Mouse (Mus musculus) kidney, embryonic 16.5 days (tissue): ENCODE measurements around the gene Cracr2a. TPM values are rescaled to one million over a fixed set of nuclear protein-coding genes. Genes with fewer than 3 reads are reported as not detected.
"Not testable (repeated sequence)": the region's sequence is repeated elsewhere in the genome, so short reads cannot be mapped to it uniquely, and the experiment has no call there.

ENCODE experiments used
- ATAC-seq: fragments of 200-750 bp; cut with Nextera tagmentation; 2 replicates; pipeline ENCODE4 v1.8.0; 2017; ENCODE audit warnings: moderate TSS enrichment; ENCODE audit not compliant: low FRiP score, low TSS enrichment
- H3K27ac ChIP-seq: fragments of 300-500 bp; sonication (generic); 2 replicates; pipeline ENCODE4 v1.5.1; 2014; ENCODE audit warnings: low read length
- H3K27me3 ChIP-seq: fragments of 300-500 bp; sonication (generic); 2 replicates; pipeline ENCODE4 v1.6.1; 2014; ENCODE audit warnings: low read length, control low read depth, mixed read lengths; ENCODE audit not compliant: insufficient read depth
- H3K36me3 ChIP-seq: fragments of 300-500 bp; sonication (generic); 2 replicates; pipeline ENCODE4 v1.6.1; 2014; ENCODE audit warnings: low read length, control low read depth, mixed read lengths; ENCODE audit not compliant: insufficient read depth
- H3K4me1 ChIP-seq: fragments of 300-500 bp; sonication (generic); 2 replicates; pipeline ENCODE4 v1.6.1; 2014; ENCODE audit warnings: low read length, control low read depth, mixed read lengths; ENCODE audit not compliant: insufficient read depth
- H3K4me2 ChIP-seq: fragments of 300-500 bp; sonication (generic); replicated peaks from 2 replicates; pipeline ENCODE4 v1.6.1; 2014; ENCODE audit warnings: low read depth, low read length
- H3K4me3 ChIP-seq: fragments of 300-500 bp; sonication (generic); 2 replicates; pipeline ENCODE4 v1.5.1; 2014; ENCODE audit warnings: mild to moderate bottlenecking, low read length
- H3K9ac ChIP-seq: fragments of 300-500 bp; sonication (generic); replicated peaks from 2 replicates; pipeline ENCODE4 v1.6.1; 2014; ENCODE audit warnings: low read length
- H3K9me3 ChIP-seq: fragments of 300-500 bp; sonication (generic); 2 replicates; pipeline ENCODE4 v1.6.1; 2016; ENCODE audit warnings: low read length, control low read depth
- WGBS: fragments of 180-500 bp; shearing (Covaris S2); extraction: QIAGEN DNeasy Blood & Tissue Kit; methylation state at CpG from one replicate; pipeline ENCODE4 v1.1.7; 2014; 5-methylcytosine and 5-hydroxymethylcytosine counted together
- polyA plus RNA-seq: library from polyadenylated mRNA; unstranded; fragments of >200 nt; fragmentation: Nextera tagmentation; extraction: Ambion mirVana; gene quantifications from 2 replicates; pipeline ENCODE4 v1.2.1, GENCODE M21; 2015

The Cracr2a gene
- polyA plus RNA-seq = 1.8 and 2.0 TPM in 2 replicates

- H3K4me3 ChIP-seq = peak within 1 kb of the TSS; percentile 50
- H3K4me2 ChIP-seq = peak within 1 kb of the TSS; percentile 76
- H3K9ac ChIP-seq = peak within 1 kb of the TSS; percentile 65
- H3K9me3 ChIP-seq = no peaks in the 10 kb centered on the region
- peak; percentile 95 for ATAC-seq
- WGBS = under 1% methylated on average over 22 of the region's 22 CpGs
- H3K27me3 ChIP-seq = no peaks in the 10 kb centered on the region
- peak within 1 kb of the TSS; percentile 61 for H3K27ac ChIP-seq
- H3K36me3 ChIP-seq = no peaks in the 10 kb centered on the region
- peaks cover 7% of the 10 kb centered on the region; the same call in 1 of the 2 replicates for H3K4me1 ChIP-seq
These were observed at the start of gene Cracr2a for GRCm38 (mm10) chr6:127561231-127562020. TSS of gene Cracr2a (plus strand) at chr6:127561338.

- H3K4me1 ChIP-seq, H3K27ac ChIP-seq, H3K4me2 ChIP-seq, H3K27me3 ChIP-seq, ATAC-seq, H3K36me3 ChIP-seq, H3K4me3 ChIP-seq, H3K9ac ChIP-seq: not testable (repeated sequence)
- H3K9me3 ChIP-seq = 0 out of 2 replicates have a peak, but pooled peaks cover 10% of the 10 kb centered on the region
- WGBS = 85% methylated on average over 6 of the region's 12 CpGs
These were observed 47.4 kb upstream of the Cracr2a start for GRCm38 (mm10) chr6:127513776-127514175.

GRCm38 (mm10) chr6:127521176-127521575, 40.0 kb upstream of the Cracr2a start:
- ATAC-seq = peak; percentile 79; the same call in 1 of the 2 replicates
- Histone ChIP-seq H3K27me3 (no peaks in the 10 kb centered on the region), H3K9me3 (no peaks in the 10 kb centered on the region), H3K4me1 (peaks cover 19% of the 10 kb centered on the region), H3K4me3 (no peak overlapping the region), H3K9ac (no peak overlapping the region), H3K36me3 (no peaks in the 10 kb centered on the region), H3K27ac (no peak overlapping the region), H3K4me2 (0 out of 2 replicates have a peak overlapping the region, but pooled peaks have one; percentile 10)
- 46% methylated on average over 8 of the region's 8 CpGs for WGBS

GRCm38 (mm10) chr6:127522326-127522725, 38.8 kb upstream of the Cracr2a start:
- Histone ChIP-seq H3K36me3 (no peaks in the 10 kb centered on the region), H3K9me3 (no peaks in the 10 kb centered on the region), H3K9ac (no peak overlapping the region), H3K4me3 (no peak overlapping the region), H3K27ac (no peak overlapping the region), H3K27me3 (no peaks in the 10 kb centered on the region), H3K4me1 (peaks cover 19% of the 10 kb centered on the region), H3K4me2 (no peak overlapping the region)
- WGBS = 13% methylated on average over 9 of the region's 9 CpGs
- ATAC-seq = no peak

GRCm38 (mm10) chr6:127524442-127524841, 36.7 kb upstream of the Cracr2a start:
- H3K4me1 ChIP-seq = peaks cover 19% of the 10 kb centered on the region
- no peak overlapping the region for H3K4me3 ChIP-seq
- H3K36me3 ChIP-seq = no peaks in the 10 kb centered on the region
- H3K27ac ChIP-seq = no peak overlapping the region
- ATAC-seq = no peak
- no peaks in the 10 kb centered on the region for H3K9me3 ChIP-seq
- no peak overlapping the region for H3K9ac ChIP-seq
- H3K27me3 ChIP-seq = no peaks in the 10 kb centered on the region
- H3K4me2 ChIP-seq = no peak overlapping the region
- WGBS = 37% methylated on average over 8 of the region's 8 CpGs

GRCm38 (mm10) chr6:127528625-127529024, 32.5 kb upstream of the Cracr2a start:
- peaks cover 3% of the 10 kb centered on the region; the same call in 1 of the 2 replicates for H3K4me1 ChIP-seq
- 80% methylated on average over 7 of the region's 7 CpGs for WGBS
- no peak overlapping the region for H3K4me3 ChIP-seq
- no peaks in the 10 kb centered on the region for H3K9me3 ChIP-seq
- H3K27ac ChIP-seq = no peak overlapping the region
- H3K4me2 ChIP-seq = no peak overlapping the region
- no peaks in the 10 kb centered on the region for H3K27me3 ChIP-seq
- H3K36me3 ChIP-seq = no peaks in the 10 kb centered on the region
- no peak overlapping the region for H3K9ac ChIP-seq
- ATAC-seq = no peak

- peaks cover 3% of the 10 kb centered on the region; the same call in 1 of the 2 replicates for H3K4me1 ChIP-seq
- no peaks in the 10 kb centered on the region for H3K27me3 ChIP-seq
- H3K9ac ChIP-seq = no peak overlapping the region
- WGBS = 68% methylated on average over 2 of the region's 2 CpGs
- no peaks in the 10 kb centered on the region for H3K9me3 ChIP-seq
- no peak overlapping the region for H3K4me2 ChIP-seq
- ATAC-seq = no peak
- no peak overlapping the region for H3K4me3 ChIP-seq
- no peak overlapping the region for H3K27ac ChIP-seq
- no peaks in the 10 kb centered on the region for H3K36me3 ChIP-seq
These were observed 31.7 kb upstream of the Cracr2a start for GRCm38 (mm10) chr6:127529451-127529850.

- no peaks in the 10 kb centered on the region for H3K36me3 ChIP-seq
- no peak overlapping the region for H3K9ac ChIP-seq
- peaks cover 3% of the 10 kb centered on the region; the same call in 1 of the 2 replicates for H3K4me1 ChIP-seq
- ATAC-seq = no peak
- H3K27me3 ChIP-seq = no peaks in the 10 kb centered on the region
- H3K4me2 ChIP-seq = no peak overlapping the region
- H3K27ac ChIP-seq = no peak overlapping the region
- no peaks in the 10 kb centered on the region for H3K9me3 ChIP-seq
- 59% methylated on average over 3 of the region's 3 CpGs for WGBS
- no peak overlapping the region for H3K4me3 ChIP-seq
These were observed 30.9 kb upstream of the Cracr2a start for GRCm38 (mm10) chr6:127530206-127530605.

GRCm38 (mm10) chr6:127531412-127532205, 29.5 kb upstream of the Cracr2a start:
- no peak overlapping the region for H3K9ac ChIP-seq
- H3K4me1 ChIP-seq = peaks cover 3% of the 10 kb centered on the region; the same call in 1 of the 2 replicates
- no peak overlapping the region for H3K27ac ChIP-seq
- H3K4me2 ChIP-seq = no peak overlapping the region
- no peaks in the 10 kb centered on the region for H3K36me3 ChIP-seq
- H3K4me3 ChIP-seq = no peak overlapping the region
- WGBS = 45% methylated on average over 3 of the region's 3 CpGs
- ATAC-seq = no peak
- H3K9me3 ChIP-seq = no peaks in the 10 kb centered on the region
- no peaks in the 10 kb centered on the region for H3K27me3 ChIP-seq
